Mouse (Mus musculus) ES-Bruce4 (cell line): Measurements from ENCODE around the gene Sec24a. TPM values are rescaled to one million over a fixed set of nuclear protein-coding genes. Genes with fewer than 3 reads are reported as not detected.
A peak's percentile ranks its signal among the peaks of the same experiment; 100 is the strongest.
"Not testable (repeated sequence)": the region's sequence is repeated elsewhere in the genome, so short reads cannot be mapped to it uniquely, and the experiment has no call there.

Experiments
- H3K27ac ChIP-seq: 2 replicates; pipeline ENCODE4 v1.5.1; 2012; ENCODE audit warnings: low read length, inconsistent platforms; ENCODE audit not compliant: insufficient read depth
- H3K27me3 ChIP-seq: 2 replicates; pipeline ENCODE4 v1.6.1; 2012; ENCODE audit warnings: mild to moderate bottlenecking, low read length, inconsistent platforms; ENCODE audit not compliant: control insufficient read depth, poor library complexity, insufficient read depth, severe bottlenecking
- H3K36me3 ChIP-seq: 2 replicates; pipeline ENCODE4 v1.6.1; 2012; ENCODE audit warnings: inconsistent platforms, mild to moderate bottlenecking, low read length, moderate library complexity; ENCODE audit not compliant: control insufficient read depth, poor library complexity, insufficient read depth, severe bottlenecking
- H3K4me1 ChIP-seq: one replicate; pipeline ENCODE4 v1.8.1; 2011; ENCODE audit warnings: low read length; ENCODE audit not compliant: control insufficient read depth, insufficient read depth
- H3K4me3 ChIP-seq: 2 replicates; pipeline ENCODE4 v1.5.1; 2011; ENCODE audit warnings: low read depth, mild to moderate bottlenecking, low read length
- H3K9ac ChIP-seq: 2 replicates; pipeline ENCODE4 v1.6.1; 2012; ENCODE audit warnings: low read depth, mild to moderate bottlenecking, inconsistent platforms; ENCODE audit not compliant: poor library complexity, severe bottlenecking
- H3K9me3 ChIP-seq: replicated peaks from 2 replicates; pipeline ENCODE4 v1.6.1; 2012; ENCODE audit warnings: mild to moderate bottlenecking, low read length, inconsistent platforms; ENCODE audit not compliant: control insufficient read depth, poor library complexity, insufficient read depth, severe bottlenecking
- CTCF ChIP-seq: IDR thresholded peaks from one replicate; pipeline ENCODE4 v1.8.1; 2011; ENCODE audit warnings: low read depth, low read length
- EP300 ChIP-seq: IDR thresholded peaks from 2 replicates; pipeline ENCODE4 v1.6.1; 2011; ENCODE audit warnings: low read depth, low read length; ENCODE audit not compliant: insufficient read depth
- POLR2A ChIP-seq: IDR thresholded peaks from one replicate; pipeline ENCODE4 v1.8.1; 2011; ENCODE audit warnings: low read length; ENCODE audit not compliant: insufficient read depth
- polyA plus RNA-seq: library from polyadenylated mRNA; stranded (reverse); fragments of >200 nt; gene quantifications from 2 replicates; pipeline ENCODE4 v1.2.4, GENCODE M21; 2011; ENCODE audit warnings: low read depth; ENCODE audit not compliant: missing spikeins, insufficient read depth, insufficient read length

Sec24a gene
- polyA plus RNA-seq, 1 experiment: 50.2 TPM

DNA sequence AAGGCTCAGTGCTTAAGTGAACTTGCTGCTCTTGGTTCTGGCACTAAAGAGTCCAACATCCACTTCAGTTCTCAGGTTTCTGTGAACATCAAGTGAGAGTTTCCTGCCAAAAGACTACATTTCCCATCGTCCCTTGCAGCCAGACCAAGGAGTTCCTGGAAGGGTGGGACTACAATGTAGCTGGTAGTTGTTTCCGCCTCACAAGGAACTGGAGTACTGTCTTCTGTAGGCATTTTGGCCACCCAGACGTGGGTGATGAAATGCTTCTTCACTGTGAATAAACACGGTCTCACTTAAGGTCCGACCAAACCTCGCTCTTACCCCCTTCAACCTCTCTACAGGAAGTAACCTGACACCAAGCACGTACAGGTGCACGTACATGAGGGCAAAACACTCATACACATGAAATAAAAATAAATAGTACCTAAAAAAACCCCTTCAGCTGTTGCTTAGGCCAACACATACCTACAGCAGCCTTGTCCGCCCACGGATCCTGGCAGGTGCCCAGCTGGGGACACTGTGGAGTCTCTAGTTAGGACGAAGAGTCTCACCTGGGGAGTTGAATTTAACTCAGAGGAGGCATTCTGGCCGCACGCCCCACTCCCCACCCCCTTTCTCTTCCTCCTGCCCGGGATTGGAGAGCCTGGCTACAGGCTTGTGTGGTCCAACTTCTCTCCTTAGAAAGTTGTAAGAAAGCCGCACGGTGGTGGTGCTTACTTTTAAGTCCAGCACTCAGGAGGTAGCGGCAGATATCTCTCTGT is 42.0 kb upstream of the Sec24a start:
- H3K27ac ChIP-seq: peak overlapping the region; percentile 76
- H3K4me1 ChIP-seq: no peaks in the 10 kb centered on the region
- H3K27me3 ChIP-seq: no peaks in the 10 kb centered on the region
- TF ChIP-seq CTCF: no peak
- TF ChIP-seq POLR2A: peak; percentile 87
- H3K9me3 ChIP-seq: no peaks in the 10 kb centered on the region
- no peaks in the 10 kb centered on the region for H3K36me3 ChIP-seq
- H3K4me3 ChIP-seq: peak overlapping the region; percentile 94
- peak overlapping the region; percentile 69 for H3K9ac ChIP-seq

DNA sequence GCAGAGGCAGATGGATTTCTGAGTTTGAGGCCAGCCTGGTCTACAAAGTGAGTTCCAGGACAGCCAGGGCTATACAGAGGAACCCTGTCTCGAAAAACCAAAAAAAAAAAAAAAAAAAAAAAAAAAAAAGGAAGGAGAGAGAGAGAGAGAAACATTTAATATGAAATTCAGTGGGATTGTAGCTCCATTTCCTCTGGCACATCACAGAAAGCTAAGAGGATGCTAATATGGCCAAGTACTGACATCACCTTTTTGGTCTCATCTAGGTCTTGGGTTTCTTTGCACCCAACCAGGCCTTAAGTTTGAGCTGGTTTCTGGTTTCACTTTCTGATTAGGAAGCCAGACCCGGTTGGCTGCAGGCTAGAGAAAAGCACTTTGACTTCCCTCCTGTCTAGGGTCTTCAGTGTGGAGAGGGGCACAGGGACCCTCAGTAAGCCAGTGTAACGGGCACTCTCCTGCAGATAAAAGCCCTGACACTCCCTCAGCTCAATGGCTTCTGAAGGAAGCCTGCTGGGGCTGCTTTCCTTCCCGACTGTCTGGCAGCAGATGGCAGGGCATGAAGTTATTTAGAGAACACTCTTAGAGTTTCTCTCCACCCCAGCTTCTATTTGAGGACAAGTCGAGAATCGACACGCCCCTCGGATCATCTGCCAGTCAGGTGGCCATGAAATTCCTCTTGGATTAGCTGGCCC is 37.3 kb upstream of the Sec24a start:
- Histone ChIP-seq H3K9ac (no peak overlapping the region), H3K4me3 (no peak overlapping the region), H3K36me3 (no peaks in the 10 kb centered on the region), H3K9me3 (no peaks in the 10 kb centered on the region), H3K27me3 (no peaks in the 10 kb centered on the region), H3K27ac (no peak overlapping the region), H3K4me1 (no peaks in the 10 kb centered on the region)
- TF ChIP-seq POLR2A: no peak
- no peak for TF ChIP-seq EP300
- TF ChIP-seq CTCF: no peak

DNA sequence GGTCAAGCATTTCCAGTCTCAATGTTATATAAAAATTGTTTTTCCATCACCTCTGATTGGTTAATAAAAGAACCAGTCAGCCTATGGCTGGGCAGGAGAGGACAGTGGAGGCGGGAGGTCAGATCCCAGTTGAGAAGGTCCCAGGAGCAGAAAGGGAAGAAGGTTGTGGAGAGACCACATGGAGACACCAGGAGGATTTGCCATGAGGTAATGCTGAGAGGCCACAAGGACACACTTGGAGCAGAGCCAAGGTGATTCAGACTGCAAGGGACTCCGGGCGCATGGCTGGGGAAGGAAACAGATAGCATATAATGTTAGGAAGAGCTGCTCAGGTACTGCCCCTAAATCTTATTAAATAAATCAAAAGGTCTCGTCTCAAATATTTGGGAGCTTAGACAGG is 32.8 kb upstream of the Sec24a start:
- H3K9ac ChIP-seq: no peak overlapping the region
- peaks cover 2% of the 10 kb centered on the region; the same call in 1 of the 2 replicates for H3K36me3 ChIP-seq
- TF ChIP-seq CTCF: no peak
- TF ChIP-seq EP300: no peak
- no peak for TF ChIP-seq POLR2A
- H3K27ac ChIP-seq: no peak overlapping the region
- H3K4me1 ChIP-seq: no peaks in the 10 kb centered on the region
- H3K27me3 ChIP-seq: no peaks in the 10 kb centered on the region
- H3K9me3 ChIP-seq: no peaks in the 10 kb centered on the region
- no peak overlapping the region for H3K4me3 ChIP-seq

DNA sequence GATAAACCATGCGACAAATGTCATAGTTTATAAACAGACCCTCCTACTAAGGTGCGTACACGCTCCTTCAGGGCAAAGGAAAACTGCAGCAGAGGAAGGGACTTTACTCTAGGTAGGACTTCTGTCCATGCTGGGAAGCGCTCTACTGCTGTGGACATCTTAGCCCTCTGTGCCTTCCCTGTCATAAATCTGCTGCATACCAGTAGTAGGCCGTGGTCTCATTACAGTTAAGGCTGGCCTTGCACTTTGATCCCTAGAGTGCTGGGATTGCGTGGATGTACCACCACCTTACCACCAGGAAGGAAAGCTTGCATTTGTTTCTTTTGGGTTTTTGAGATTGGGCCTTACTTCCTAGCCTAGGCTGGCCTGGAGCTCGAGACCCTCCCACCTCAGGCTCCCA is 27.2 kb upstream of the Sec24a start:
- no peaks in the 10 kb centered on the region for H3K27me3 ChIP-seq
- no peak overlapping the region for H3K27ac ChIP-seq
- H3K9ac ChIP-seq: no peak overlapping the region
- no peaks in the 10 kb centered on the region for H3K4me1 ChIP-seq
- H3K4me3 ChIP-seq: no peak overlapping the region
- peaks cover 3% of the 10 kb centered on the region; the same call in 1 of the 2 replicates for H3K36me3 ChIP-seq
- TF ChIP-seq EP300: no peak
- TF ChIP-seq CTCF: no peak
- TF ChIP-seq POLR2A: no peak
- H3K9me3 ChIP-seq: no peaks in the 10 kb centered on the region

DNA sequence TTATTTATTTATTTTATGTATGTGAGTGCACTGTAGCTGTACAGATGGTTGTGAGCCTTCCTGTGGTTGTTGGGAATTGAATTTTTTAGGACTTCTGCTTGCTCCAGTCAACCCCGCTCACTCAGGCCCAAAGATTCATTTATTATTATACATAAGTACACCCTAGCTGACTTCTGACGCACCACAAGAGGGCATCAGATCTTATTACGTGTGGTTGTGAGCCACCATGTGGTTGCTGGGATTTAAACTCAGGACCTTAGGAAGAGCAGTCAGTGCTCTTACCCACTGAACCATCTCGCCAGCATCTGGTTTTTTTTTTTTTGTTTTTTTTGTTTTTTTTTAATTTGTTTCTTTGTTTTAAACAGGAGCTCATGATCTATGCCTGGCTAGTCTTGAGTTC is 26.3 kb upstream of the Sec24a start:
- H3K9me3 ChIP-seq, H3K27ac ChIP-seq, H3K27me3 ChIP-seq, H3K4me3 ChIP-seq, H3K9ac ChIP-seq, H3K4me1 ChIP-seq, H3K36me3 ChIP-seq: not testable (repeated sequence)

DNA sequence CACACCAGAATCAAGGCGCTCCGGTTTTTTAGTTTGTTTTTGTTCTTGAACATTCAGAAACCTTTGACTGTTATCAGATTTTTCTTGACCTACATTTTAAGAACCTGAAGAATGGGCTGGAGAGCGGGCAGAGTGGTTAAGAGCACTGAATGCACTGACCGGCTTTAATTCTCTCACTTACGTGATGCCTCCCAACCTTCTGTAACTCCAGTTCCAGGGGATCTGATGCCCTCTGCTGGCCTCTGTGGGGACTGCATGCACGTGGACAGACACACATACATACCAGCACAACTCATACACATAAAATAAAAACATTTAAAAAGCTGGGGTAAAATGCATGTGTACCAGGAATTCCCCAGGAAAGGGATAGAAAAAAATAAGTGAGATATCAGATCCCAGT is 22.5 kb upstream of the Sec24a start:
- H3K36me3 ChIP-seq: peaks cover 6% of the 10 kb centered on the region; the same call in 1 of the 2 replicates
- TF ChIP-seq CTCF (peak; percentile 89), EP300 (no peak)
- H3K9ac ChIP-seq: no peak overlapping the region
- H3K27me3 ChIP-seq: no peaks in the 10 kb centered on the region
- H3K4me1 ChIP-seq: peaks cover 1% of the 10 kb centered on the region
- H3K27ac ChIP-seq: 0 out of 2 replicates have a peak overlapping the region, but pooled peaks have one; percentile 64
- no peaks in the 10 kb centered on the region for H3K9me3 ChIP-seq
- no peak overlapping the region for H3K4me3 ChIP-seq
